Mouse (Mus musculus) liver, adult 2 months (tissue): ENCODE measurements around the gene Fbxl18. TPM values are rescaled to one million over a fixed set of nuclear protein-coding genes. Genes with fewer than 3 reads are reported as not detected.

Source experiments
- DNase-seq: peaks from one replicate; pipeline ENCODE4 v3.0.0-alpha.2; 2011; ENCODE audit warnings: low read depth, low spot score; ENCODE audit errors: extremely low read depth
- H3K27ac ChIP-seq: fragments of 200-500 bp; replicated peaks from 2 replicates; pipeline ENCODE4 v1.5.1; 2012; ENCODE audit warnings: low read depth, mild to moderate bottlenecking, control low read depth, inconsistent platforms, low read length; ENCODE audit not compliant: insufficient read depth
- H3K27me3 ChIP-seq: fragments of 200-500 bp; 2 replicates; pipeline ENCODE4 v1.6.1; 2012; ENCODE audit warnings: mild to moderate bottlenecking, moderate library complexity, low read length, inconsistent platforms; ENCODE audit not compliant: control insufficient read depth, insufficient read depth
- H3K36me3 ChIP-seq: fragments of 200-500 bp; 2 replicates; pipeline ENCODE4 v1.6.1; 2012; ENCODE audit warnings: low read length, inconsistent platforms; ENCODE audit not compliant: control insufficient read depth, insufficient read depth
- H3K4me1 ChIP-seq: fragments of 200-500 bp; 2 replicates; pipeline ENCODE4 v1.6.1; 2011; ENCODE audit warnings: low read length; ENCODE audit not compliant: control insufficient read depth, insufficient read depth
- H3K4me3 ChIP-seq: fragments of 200-500 bp; 2 replicates; pipeline ENCODE4 v1.5.1; 2011; ENCODE audit warnings: low read depth, mild to moderate bottlenecking, control low read depth, low read length, moderate library complexity; ENCODE audit not compliant: insufficient read depth
- H3K79me2 ChIP-seq: fragments of 200-500 bp; 2 replicates; pipeline ENCODE4 v1.6.1; 2012; ENCODE audit warnings: inconsistent platforms, mild to moderate bottlenecking, low read length, moderate library complexity; ENCODE audit not compliant: control insufficient read depth, insufficient read depth
- H3K9ac ChIP-seq: fragments of 200-500 bp; 2 replicates; pipeline ENCODE4 v1.6.1; 2012; ENCODE audit warnings: low read depth, mild to moderate bottlenecking, control low read depth, inconsistent platforms, low read length
- CTCF ChIP-seq: fragments of 200-500 bp; IDR thresholded peaks from 2 replicates; pipeline ENCODE4 v1.5.1; 2011; ENCODE audit warnings: low read depth, low read length, control low read depth
- POLR2A ChIP-seq: fragments of 200-500 bp; IDR thresholded peaks from 2 replicates; pipeline ENCODE4 v1.6.1; 2011; ENCODE audit warnings: low read length, control low read depth; ENCODE audit not compliant: insufficient read depth; ENCODE audit errors: extremely low read depth
- WGBS: fragments of 180-500 bp; shearing (Covaris S2); methylation state at CpG from one replicate; pipeline ENCODE4 v1.1.7; 2018; 5-methylcytosine and 5-hydroxymethylcytosine counted together
- polyA plus RNA-seq: library from polyadenylated mRNA; depleted of rRNA; stranded (reverse); fragments of >200 nt; gene quantifications from 2 replicates; pipeline ENCODE4 v1.2.3, GENCODE M21; 2012
- total RNA-seq: library from RNA; depleted of rRNA; stranded (reverse); fragments of >200 nt; gene quantifications from 2 replicates; pipeline ENCODE4 v1.2.3, GENCODE M21; 2014

The Fbxl18 gene
- total and polyA plus RNA-seq, 2 experiments = 1.5 to 10.6 TPM

DNA sequence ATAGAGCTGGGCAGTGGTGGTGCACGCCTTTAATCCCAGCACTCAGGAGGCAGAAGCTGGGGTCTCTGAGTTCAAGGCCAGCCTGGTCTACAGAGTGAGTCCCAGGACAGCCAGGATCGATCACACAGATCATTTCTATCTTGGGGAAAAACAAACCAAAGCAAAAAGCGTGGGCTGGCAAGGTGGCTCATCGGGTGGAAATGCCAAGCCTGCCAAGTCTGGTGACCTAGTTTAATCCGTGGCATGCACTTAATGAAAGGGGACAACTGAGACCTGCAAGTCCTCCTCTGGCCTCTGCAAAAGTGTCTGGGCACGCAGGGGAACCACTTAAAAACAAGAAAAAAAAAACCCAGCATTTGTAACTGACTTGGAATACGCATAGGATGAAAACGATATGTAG, 37.5 kb upstream of the Fbxl18 start:
- Histone ChIP-seq H3K9ac (no peak overlapping the region), H3K36me3 (no peaks in the 10 kb centered on the region), H3K4me3 (no peak overlapping the region), H3K27ac (peak overlapping the region; percentile 34), H3K27me3 (no peaks in the 10 kb centered on the region), H3K79me2 (no peaks in the 10 kb centered on the region), H3K4me1 (peaks cover 20% of the 10 kb centered on the region)
- DNase-seq = peak; percentile 93
- TF ChIP-seq POLR2A = no peak
- WGBS = 21% methylated on average over 8 of the region's 8 CpGs

DNA sequence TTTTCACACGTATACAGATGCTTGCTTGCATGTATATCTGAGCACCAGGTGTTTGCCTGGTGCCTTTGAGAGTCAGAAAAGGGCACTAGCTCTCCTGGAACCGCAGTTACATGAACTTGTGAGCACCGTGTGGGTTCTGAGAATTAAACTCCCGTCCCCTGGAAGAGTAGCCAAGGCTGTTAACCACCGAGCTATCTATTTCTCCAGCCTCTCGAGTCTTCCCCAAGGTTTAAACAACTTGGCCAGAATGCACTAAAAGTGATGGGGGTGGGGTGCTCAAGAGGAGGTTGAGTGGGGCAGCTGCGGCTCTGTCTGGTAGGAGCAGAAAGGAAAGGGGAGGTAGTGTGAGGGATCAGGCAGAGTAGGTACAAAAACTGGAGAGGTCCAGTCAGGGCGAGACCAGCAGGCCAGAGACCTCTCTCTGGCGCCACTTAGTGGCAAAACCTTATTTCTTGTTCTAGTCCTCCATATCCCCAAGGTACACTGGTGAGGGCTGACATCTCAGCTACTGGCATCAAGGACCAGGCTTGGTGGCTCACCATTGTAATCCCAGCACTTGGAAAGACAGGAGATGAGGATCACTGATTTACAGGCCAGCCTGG, 37.0 kb upstream of the Fbxl18 start:
- 6% methylated on average over 9 of the region's 9 CpGs for WGBS
- peak overlapping the region; percentile 34 for H3K27ac ChIP-seq
- peak; percentile 89 for TF ChIP-seq CTCF
- TF ChIP-seq POLR2A = no peak
- peaks cover 20% of the 10 kb centered on the region for H3K4me1 ChIP-seq
- no peak overlapping the region for H3K4me3 ChIP-seq
- no peaks in the 10 kb centered on the region for H3K36me3 ChIP-seq
- no peaks in the 10 kb centered on the region for H3K27me3 ChIP-seq
- H3K9ac ChIP-seq = no peak overlapping the region; the same call in 1 of the 2 replicates
- peak; percentile 77 for DNase-seq
- no peaks in the 10 kb centered on the region for H3K79me2 ChIP-seq

DNA sequence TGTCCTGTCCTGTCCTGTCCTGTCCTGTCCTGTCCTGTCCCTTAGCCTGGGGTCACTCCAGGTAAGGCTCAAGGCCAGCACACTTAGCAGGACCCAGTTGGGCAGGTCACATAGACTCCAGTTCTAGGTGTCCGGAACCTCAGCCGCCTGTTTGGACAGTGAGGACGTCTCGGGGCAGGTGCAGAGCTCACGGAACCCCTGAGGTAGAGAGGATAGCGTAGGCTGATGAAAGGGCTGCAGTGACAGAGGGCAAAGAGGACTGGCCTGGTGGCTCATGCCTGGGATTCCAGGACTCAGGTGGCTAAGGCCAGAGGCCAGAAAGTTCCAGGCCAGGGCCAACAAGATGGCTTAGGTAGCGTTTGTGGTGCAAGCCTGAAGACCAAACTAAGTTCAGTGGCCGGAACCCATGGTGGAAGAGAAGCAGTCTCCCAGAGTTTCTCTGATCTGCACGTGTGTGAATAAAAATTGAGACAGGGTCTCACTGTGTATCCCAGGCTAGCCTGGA, 36.1 kb upstream of the Fbxl18 start:
- Histone ChIP-seq H3K79me2 (no peaks in the 10 kb centered on the region), H3K27ac (peak overlapping the region; percentile 34), H3K4me3 (no peak overlapping the region), H3K27me3 (no peaks in the 10 kb centered on the region), H3K4me1 (peaks cover 20% of the 10 kb centered on the region), H3K36me3 (no peaks in the 10 kb centered on the region), H3K9ac (peak overlapping the region; percentile 7; the same call in 1 of the 2 replicates)
- TF ChIP-seq POLR2A (no peak), CTCF (no peak)
- DNase-seq = peak; percentile 84
- WGBS = 21% methylated on average over 9 of the region's 9 CpGs

DNA sequence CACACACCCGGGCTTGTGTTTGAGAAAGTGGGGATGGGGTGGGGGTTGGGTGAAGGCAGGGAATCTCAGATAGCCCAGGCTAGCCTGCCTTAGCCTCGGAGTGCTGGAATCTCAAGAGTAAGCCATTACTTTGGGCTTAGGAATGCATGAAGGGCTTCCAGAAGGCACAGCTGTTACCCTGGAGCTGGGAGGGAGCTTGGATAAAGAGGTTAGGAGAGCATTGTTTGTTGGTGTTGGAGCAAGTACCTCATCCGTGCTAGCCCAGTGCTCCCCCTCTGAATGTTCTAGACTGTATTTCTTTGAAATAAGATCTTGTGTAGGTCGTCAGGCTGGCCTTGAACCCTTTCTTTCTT, 34.2 kb upstream of the Fbxl18 start:
- no peaks in the 10 kb centered on the region for H3K27me3 ChIP-seq
- H3K9ac ChIP-seq = peak overlapping the region; percentile 74
- WGBS = 26% methylated on average over 4 of the region's 4 CpGs
- peak overlapping the region; percentile 74 for H3K27ac ChIP-seq
- H3K4me1 ChIP-seq = peaks cover 11% of the 10 kb centered on the region
- H3K79me2 ChIP-seq = no peaks in the 10 kb centered on the region
- TF ChIP-seq CTCF (no peak), POLR2A (no peak)
- no peak for DNase-seq
- peak overlapping the region; percentile 59 for H3K4me3 ChIP-seq
- no peaks in the 10 kb centered on the region for H3K36me3 ChIP-seq

DNA sequence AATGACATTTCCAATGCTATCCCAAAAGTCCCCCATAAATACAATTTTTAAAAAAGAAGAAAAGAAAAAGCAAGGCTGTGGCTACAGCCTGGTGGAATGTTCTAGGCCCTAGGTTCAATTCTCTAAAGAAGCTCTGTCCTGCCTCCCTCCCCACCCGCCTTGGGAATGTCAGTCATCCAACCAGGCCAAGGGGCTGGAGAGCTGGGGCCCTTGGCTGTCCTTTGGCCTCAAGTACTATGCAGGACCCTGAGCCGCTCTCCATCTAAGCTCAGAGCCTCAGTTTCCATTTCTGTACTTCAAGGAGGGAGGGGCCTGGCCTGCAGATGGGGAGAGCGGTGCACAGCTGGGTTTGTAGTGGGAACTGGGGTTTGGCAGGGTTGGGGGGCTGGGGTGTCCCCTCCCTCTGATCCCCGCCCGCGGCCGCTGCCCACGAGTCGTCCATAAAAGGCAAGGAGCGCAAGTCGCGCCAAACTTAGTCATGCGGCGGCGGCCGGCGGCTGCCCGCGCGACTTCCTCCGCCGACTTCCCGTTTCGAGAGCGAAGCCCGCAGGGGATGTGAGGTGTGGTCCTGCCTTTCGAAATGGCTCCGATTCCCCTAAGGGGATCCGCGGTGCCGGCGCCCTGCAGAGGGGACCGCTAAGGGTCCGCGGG, 33.7 kb upstream of the Fbxl18 start:
- Histone ChIP-seq H3K79me2 (no peaks in the 10 kb centered on the region), H3K36me3 (no peaks in the 10 kb centered on the region), H3K27ac (peak overlapping the region; percentile 74), H3K4me1 (peaks cover 11% of the 10 kb centered on the region), H3K27me3 (no peaks in the 10 kb centered on the region), H3K4me3 (peak overlapping the region; percentile 59), H3K9ac (peak overlapping the region; percentile 74)
- DNase-seq = peak; percentile 31
- TF ChIP-seq CTCF = no peak
- TF ChIP-seq POLR2A = no peak
- WGBS = 9% methylated on average over 32 of the region's 35 CpGs
